Mouse (Mus musculus) ovary, adult 18-20 months (tissue): ENCODE measurements around the gene Gimap8.
A peak's percentile ranks its signal among the peaks of the same experiment; 100 is the strongest.

ENCODE experiments used
- DNase-seq: peaks from one replicate; pipeline ENCODE4 v3.0.0; 2022; ENCODE audit warnings: low spot score, mixed read lengths

The Gimap8 gene

DNA sequence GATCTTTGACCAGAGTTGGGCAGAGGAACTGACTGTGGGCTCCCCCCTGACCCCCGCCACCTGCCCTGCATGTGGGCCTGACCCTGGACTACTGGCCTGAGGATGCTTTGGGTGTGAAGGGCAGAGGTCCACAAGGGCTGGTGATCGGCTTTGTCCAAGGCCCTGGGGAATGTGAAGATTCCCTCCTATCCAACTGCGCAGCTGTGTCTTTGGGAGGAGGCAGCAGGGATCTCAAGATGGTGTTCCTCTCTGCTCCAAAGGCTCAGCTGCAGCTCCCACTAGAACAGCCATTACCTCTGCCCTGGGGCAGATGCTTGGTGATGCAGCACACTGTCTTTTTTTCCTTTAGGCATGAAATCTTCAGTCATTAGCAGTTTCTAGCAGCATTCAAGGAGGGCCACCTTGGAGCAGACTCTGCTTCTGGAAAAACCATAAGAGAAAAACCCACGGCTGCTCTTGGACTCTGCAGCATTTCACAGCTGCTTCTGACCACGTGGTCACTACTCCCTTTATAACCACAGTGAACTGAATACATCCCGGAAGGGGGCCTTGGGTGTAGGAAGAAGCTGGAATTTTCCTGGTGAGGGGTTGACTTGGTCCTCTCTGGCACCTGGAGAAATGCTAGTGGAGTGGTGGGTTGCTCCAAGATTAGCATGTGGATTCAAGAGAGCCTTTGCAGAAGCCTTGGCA is 9.1 kb upstream of the Gimap8 start:
- DNase-seq, result no peak

DNA sequence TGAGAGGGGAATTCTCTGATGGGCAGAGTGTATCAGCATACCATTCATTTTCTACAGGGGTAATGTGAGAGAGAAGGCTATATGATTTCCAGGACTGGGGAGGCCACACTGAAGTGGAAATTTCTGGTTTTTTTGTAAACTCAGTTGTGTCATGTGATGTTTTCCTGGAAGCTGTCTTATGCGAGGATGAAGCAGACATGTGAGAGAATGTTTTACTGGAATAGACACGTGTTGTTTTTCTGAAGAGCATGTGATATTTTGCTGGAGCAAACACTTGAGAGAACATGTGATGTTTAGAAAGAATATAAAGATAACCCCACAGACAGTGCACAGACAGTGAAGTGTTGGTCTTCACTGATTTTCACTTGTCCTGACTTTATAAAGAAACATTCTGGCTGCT is 8.5 kb upstream of the Gimap8 start:
- no peak for DNase-seq

DNA sequence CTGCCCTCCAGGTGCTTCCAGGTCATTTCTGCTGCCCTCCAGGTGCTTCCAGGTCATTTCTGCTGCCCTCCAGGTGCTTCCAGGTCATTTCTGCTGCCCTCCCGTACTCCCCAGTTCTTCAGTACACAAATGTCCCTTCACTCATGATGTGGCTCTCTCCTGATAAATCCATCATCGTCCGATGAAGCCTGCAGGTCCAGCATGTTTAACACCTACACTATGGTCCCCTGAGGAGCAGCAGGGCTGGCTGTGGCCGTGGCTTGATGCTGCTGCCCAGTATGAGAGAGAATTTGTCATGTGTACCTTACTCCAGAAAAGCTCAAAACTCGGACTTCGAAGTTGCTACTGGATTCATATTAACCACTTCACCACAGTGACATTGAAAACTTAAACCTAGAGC is 5.6 kb upstream of the Gimap8 start:
- DNase-seq, result no peak

DNA sequence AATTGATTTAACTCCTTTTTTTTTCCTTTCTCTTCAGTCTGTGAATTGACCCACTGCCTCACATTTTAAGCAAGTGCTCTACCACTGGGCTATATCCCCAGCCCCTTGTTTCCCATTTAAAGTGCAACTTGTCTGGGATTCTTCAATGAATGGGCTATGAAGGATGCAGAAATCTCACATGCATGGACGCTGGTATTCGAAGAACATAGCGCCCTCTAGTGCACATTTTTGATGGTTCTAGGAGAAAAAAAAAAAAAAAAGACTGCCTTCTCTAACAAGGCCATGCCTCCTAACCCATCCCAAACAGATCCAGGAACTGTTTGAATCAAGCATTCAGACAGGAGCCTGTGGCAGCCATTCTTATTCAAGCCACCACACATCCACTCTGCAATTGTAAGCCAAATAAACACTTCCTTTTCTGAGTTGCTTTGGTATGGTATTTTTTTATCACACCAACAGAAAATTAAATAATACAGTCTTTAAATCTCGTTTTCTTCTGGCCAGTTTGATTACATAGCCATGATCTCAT is 4.2 kb upstream of the Gimap8 start:
- DNase-seq, result no peak

DNA sequence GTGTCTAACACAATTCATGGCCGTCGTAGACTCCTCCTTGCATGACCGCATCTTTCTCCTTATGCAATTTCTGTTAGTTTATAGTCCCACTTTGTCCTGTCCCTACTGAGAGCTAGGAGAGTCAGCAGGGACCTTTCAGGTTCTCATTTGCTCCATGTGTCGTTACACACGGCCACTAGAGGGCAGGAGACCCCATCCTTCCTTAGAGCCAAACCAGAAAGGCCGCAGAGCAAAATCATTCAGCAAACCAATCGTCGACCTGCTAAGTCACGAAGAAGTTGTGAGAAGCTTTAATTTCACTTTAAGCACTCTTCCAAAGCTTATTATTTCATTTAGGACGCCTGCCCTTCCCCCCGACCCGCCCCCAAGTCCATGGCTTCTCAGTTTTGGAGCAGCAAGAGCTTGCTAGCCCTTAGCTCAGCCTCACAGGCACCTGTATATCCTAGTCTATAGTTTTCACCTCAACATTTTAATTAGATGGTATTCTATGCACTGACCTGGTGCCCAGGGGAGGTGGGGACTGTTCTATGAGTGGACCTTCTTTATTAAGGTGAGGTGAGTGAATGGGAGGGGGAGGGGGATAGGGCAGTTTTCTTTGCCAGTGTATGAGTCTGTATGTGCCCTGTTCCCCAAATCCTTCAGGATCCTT is 1.2 kb upstream of the Gimap8 start:
- peak; percentile 41 for DNase-seq

DNA sequence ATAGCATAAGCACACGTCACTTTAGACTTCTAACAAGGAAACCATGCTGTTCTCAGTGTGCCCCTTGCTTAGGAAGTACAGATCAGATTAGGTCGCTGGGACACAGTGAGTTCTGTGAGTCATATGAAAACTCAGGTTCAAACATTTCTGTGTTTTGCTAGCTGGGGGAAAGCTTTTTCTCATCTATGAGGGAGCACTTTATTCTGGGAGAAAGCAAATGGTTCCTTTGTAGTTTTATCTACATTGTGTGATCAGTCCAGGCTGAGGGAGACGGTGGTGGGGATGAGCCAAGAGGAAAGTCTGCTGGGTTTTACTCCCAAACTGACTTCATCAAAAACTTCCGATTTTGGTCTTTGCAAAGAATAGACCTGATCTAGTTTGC is 734 bp upstream of the Gimap8 start:
- no peak for DNase-seq

DNA sequence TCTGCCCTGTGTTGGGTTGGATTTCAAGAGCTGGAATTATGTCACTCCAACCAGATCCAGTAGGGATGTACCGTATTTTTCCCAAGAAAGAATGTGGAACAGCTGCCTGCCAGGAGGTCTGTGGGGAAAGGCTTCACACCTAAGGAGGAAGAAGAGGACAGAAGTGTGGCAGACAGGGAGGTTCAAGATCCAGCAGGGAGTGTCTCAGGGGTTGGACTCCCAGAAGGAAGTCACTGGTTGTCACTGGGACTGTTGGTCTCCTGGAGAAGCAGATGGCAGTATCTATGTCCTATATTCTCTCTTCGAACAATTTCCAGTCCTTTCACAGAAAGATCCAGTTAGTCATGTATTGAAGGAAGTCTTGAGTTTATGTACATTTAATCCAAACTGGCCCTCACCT is 577 bp downstream of the Gimap8 start:
- DNase-seq, result no peak

DNA sequence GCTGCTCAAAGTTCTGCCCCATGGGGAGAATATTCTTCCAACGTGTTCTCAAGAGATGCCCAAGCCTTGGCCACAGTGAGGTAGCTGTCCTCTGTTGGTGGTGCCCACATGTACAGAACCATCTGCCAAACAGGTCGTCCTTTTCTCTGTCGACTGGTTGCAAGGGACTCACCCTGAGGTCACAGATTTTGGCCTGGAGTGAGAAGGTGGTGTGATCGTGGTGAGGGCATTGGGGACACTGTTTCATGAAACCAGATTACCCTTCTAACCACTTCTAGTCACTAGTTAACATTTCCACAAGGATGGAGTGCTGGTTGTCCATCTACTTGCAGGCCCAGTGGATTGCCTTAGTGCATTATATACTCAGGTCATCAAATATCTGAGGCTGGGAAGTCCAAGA is 1.7 kb downstream of the Gimap8 start:
- DNase-seq, result no peak

DNA sequence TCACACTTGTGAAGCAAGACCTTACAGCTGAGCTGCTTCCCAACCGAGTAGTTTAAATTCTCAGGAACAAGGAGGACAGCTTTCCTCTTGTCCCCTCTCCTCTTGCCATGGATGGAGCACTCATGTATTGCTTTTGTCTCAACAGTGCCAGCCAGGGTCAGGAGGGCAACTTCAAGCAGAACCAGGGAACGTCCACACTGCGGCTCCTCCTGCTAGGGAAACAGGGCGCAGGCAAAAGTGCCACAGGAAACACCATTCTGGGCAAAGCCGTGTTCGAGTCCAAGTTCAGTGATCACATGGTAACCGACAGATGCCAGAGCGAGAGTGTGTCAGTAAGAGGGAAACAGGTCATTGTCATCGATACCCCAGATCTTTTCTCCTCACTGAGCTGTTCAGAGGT is 3.0 kb downstream of the Gimap8 start:
- DNase-seq, result no peak

DNA sequence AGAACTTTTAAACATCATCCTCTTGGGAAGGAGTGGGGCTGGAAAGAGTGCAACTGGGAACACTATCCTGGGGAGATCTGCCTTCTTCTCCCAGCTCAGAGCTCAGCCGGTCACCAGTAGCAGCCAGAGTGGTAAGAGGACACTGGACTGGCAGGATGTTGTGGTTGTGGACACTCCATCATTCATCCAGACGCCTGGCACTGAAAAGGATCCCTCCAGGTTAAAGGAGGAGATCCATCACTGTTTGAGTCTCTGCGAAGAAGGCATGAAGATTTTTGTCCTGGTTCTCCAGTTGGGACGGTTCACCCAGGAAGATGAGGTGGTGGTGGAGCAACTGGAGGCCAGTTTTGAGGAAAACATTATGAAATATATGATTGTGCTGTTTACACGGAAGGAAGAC is 11.7 kb downstream of the Gimap8 start:
- DNase-seq, result no peak

DNA sequence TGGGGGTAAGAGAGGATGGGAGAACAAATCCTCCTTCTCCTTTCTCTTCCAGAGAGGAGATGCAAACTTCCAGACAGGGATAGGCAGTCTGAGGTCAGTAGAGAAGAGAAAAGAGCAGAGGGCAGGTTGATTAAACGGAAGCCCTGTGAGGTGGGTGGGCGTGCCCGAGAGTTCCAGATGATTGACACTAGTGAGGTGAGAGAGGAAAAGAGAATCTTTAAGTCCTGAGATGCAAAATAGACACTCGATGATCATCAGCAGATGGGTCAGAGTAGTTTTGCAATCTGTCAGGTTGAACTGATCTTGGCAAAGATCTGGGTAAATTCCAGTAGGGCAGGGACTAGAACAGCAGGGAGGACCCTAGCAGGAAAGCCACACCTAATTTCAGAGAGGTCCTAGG is 17.7 kb downstream of the Gimap8 start:
- no peak for DNase-seq

DNA sequence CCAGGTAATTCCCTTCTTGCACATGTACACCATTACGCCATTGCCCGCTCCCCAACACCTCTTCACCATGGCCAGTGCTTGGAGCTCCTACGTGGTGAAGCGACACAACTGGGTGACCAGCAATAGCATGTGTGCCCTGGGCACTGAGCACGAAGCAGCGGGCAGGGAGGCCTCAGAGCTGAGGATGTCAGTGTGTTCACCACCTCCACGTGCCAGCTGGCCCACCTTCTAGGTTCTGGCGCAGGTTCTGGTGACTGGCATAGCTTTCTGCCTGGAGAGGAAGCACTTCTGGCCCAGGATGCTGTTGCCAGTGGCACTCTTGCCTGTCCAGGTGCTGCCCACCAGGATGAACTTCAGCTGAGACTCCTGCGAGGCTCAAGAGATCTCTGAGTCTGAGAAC is 18.4 kb downstream of the Gimap8 start:
- DNase-seq, result no peak

DNA sequence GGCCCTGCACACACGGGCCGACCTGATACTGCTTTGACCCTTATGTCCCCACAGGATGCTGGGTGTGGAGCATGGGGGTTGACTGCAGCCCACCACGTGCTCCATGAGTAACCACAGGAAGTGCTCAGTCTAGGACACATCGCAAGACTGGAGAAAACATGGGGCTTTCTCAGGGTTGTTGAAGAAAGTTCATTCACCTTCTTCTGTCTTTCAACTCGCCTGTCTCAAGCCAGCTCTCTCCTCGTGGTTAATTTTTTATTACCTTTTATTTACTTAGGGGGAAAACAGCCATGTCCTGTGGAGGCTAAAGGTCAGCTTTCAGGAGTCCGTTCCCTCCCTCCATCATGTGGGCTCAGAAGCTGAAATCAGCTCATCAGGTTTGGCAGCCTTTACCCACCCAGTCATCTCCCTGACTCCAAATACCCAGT is 19.1 kb downstream of the Gimap8 start:
- DNase-seq, result no peak

DNA sequence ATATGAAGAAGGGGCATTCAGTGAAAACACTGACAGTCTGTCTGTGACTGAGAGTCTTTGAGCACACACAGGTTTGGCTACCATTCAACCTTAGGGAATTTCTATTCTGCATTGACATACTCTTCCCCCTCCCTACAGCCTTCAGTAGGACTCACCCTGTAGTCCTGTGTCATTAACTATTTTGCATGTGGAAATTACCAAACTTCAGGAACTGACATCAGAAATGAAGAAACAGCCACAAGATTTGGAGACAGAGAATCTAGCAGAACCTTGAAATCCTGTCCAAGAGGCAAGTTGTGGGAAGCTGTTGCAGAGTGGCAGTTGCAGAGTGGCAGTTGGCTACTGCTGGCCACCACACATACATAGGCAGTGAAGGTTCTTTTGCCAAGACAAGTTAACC is 21.0 kb downstream of the Gimap8 start:
- no peak for DNase-seq

DNA sequence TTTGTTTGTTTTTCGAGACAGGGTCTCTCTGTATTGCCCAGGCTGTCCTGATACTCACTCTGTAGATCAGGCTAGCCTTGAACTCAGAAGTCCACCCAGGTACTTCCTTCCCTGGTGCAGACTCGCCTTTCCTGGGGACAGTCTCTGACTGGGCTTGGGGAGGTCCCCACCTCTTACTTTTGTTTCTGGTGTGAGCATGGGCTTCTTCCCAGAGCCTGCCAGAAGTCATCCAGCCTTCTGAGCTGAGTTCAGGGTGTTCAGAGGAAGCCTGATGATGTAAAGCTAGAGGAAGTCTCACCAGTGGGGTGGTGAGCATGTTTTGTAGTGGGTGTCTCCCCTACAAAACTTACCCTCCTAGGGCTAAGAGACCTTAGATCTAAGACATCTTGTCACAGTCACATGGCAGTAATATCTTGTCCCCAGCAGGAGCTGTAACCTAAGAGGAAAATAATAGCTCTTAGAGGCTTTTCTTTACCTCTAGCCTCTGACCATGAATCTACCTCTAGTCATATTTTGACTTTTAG is 22.5 kb downstream of the Gimap8 start:
- DNase-seq, result no peak

DNA sequence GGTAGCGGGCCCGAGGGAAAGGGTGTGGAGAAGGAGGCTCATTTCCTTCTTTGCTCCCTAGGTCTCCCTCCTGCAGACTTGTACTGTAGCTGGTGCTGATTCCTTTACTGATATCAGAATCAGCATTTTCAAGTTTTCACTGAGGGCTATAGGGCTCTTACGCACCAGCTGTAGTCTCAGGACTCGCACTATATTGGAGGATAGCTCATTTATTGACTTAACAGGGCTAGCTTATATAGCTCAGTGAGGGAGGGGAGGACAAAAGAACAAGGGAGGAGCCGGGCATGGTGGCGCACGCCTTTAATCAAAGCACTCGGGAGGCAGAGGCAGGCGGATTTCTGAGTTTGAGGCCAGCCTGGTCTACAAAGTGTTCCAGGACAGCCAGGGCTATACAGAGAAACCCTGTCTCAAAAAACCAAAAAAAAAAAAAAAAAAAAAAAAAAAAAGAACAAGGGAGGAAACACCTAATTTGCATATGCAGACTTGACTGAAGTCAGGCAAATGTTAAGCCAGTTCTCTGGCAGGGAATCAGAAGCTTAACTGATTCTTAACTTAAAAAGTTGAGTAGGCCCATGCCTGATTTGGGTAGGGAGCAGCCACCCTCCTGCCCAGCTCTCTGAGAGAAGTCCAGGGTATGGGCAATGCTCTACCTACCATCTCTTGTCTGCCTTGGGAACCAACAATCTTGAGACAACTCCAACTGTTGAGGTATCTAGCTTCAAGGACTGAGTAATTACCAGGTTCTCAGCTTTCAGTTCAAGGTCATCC is 27.4 kb downstream of the Gimap8 start:
- DNase-seq, result no peak

DNA sequence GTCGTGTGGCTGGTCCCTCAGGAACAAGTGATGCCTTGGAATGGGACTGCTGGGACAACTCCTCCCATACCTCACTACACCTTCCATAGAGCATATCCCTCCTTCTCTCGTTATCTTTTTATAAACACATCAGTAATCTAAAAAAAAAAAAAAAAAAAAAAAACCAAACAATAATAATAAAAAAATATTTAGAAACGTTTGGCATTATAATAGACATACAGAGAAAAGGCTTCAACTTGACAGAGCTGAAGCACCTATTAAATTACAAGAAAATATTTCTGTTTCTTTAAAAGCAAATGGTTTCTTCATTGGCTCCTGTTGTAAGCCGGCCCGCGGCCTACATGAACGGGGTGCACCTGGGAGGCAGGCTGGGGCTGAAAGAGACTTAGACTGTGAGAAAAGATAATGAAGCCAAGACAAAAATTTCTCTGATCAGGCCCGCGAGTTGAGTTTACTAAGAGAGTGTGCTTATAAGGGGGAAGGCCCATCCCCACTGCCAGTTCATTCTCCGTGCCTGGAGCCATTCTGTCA is 28.4 kb downstream of the Gimap8 start:
- DNase-seq, result no peak

DNA sequence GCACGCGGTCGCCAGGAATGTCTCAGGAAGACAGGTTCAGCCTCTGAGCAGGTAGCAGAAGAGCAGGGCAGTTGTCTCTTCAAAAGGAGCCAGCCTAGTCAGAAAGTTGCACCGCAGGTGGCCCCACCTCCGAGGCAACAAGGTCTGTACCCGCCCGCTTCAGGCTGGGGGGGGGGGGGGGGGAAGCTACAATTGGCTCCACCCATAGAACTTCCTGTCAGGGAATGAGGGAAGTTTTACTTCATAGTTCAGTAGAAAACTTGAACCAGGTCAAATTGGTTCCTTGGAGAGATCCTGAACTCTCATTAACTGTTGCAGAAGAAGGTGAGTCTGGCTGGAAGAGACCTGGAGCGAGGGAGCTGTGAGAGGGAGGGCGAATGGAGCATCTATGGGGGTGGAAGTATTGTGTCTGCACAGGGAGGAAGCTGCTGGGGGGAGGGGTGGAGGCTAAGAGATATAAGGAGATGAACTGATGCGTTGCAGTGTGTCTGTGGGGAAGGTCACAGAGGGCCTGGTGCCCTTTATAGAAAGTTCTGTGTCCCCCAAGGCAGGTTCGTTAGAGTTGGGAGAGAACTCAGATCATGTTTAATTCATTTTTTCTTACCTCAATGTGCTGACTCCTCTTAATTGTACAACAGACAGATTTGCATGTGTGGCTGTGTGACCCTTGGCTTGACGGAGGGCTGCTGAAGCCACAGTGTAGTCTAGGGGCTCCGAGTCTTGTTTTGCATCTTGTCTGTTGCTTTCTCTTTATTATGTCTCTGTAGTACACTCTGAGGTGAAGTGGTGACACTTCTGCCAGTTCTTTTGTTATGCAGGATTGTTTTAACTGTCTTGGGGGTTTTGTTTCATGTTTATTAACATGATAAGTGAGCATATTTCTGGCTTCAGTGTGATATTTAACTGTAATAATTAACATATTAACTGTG is 29.2 kb downstream of the Gimap8 start, which contains the start of gene Gimap9:
Gimap9 (plus strand) TSS at position 199 of the 929 bp plus-strand sequence.
- no peak for DNase-seq

DNA sequence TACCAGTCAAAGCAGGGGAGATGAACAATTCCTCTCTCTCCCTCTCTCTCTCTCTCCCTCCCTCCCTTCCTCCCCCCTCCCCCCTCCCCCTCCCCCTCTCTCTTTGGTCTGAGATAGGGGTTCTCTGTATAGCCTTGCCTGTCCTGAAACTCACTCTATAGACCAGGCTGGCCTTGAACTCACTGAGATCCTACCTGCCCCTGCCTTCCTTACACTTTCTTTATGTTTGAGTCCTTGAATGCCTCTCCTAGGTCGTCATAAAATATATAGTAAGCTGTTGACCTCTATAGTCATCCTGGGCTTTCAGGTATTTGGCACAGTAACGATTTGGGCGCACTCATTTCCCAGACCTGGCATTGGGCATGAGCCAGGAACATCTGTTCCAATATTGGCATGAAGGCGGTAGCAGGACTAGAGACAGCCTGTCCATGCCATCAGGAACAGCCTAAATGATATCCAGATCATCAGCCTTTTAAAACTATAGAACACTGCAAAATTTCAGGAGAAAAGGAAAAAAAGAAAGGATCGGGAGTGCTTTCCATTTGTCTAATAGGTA is 29.9 kb downstream of the Gimap8 start:
- DNase-seq, result no peak

DNA sequence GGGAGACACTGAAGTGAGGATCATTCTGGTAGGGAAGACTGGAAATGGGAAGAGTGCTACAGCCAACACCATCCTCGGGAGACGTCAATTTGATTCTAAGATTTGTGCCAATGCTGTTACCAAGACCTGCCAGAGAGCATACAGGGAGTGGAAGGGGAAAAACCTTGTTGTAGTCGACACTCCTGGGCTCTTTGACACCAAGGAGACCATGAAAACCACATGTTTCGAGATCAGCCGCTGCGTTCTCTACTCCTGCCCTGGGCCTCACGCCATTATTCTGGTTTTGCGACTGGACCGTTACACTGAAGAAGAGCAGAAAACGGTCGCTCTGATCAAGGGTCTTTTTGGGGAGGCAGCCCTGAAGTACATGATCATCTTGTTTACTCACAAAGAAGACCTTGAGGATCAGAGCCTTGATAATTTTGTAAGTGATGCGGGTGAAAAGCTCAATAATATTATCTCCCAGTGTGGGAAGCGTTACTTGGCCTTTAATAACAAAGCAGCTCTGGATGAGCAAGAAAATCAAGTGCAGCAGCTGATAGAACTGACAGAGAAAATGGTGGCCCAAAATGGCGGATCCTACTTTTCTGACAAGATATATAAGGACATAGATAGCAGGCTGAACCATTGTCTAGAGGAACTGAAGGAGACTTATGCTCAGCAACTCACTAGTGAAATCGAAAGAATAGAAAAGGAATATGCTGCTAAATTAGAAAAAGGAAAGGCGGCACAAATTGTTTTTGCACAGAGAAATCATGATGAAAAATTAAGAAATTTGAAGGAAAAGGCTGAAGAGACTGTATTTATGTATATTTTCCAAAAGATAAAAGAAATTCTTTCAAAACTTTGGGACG is 30.7 kb downstream of the Gimap8 start:
- no peak for DNase-seq
